Mouse (Mus musculus) limb, embryonic 15.5 days (tissue): ENCODE measurements at regions not wholly inside any gene's neighbourhood (a gene's known extent, or its start where the extent isn't known, plus 50 kb on each side); places are given as distances from the start of the nearest gene placed in this dataset.

ENCODE experiments used
- ATAC-seq: fragments of 200-750 bp; cut with Nextera tagmentation; 2 replicates; pipeline ENCODE4 v1.8.0; 2017; ENCODE audit warnings: low read depth, moderate TSS enrichment; ENCODE audit not compliant: insufficient number of reproducible peaks, low FRiP score, low TSS enrichment
- H3K27ac ChIP-seq: fragments of 300-500 bp; sonication (generic); 2 replicates; pipeline ENCODE4 v1.5.1; 2015; ENCODE audit warnings: moderate library complexity, mild to moderate bottlenecking, inconsistent platforms
- H3K27me3 ChIP-seq: fragments of 300-500 bp; sonication (generic); 2 replicates; pipeline ENCODE4 v1.6.1; 2015; ENCODE audit warnings: inconsistent platforms
- H3K36me3 ChIP-seq: fragments of 300-500 bp; sonication (generic); 2 replicates; pipeline ENCODE4 v1.6.1; 2015; ENCODE audit warnings: inconsistent platforms
- H3K4me1 ChIP-seq: fragments of 300-500 bp; sonication (generic); 2 replicates; pipeline ENCODE4 v1.6.1; 2015; ENCODE audit warnings: inconsistent platforms
- H3K4me2 ChIP-seq: fragments of 300-500 bp; sonication (generic); 2 replicates; pipeline ENCODE4 v1.6.1; 2015; ENCODE audit warnings: mild to moderate bottlenecking, inconsistent platforms
- H3K4me3 ChIP-seq: fragments of 300-500 bp; sonication (generic); 2 replicates; pipeline ENCODE4 v1.5.1; 2015; ENCODE audit warnings: mild to moderate bottlenecking, inconsistent platforms
- H3K9ac ChIP-seq: fragments of 300-500 bp; sonication (generic); 2 replicates; pipeline ENCODE4 v1.6.1; 2015; ENCODE audit warnings: inconsistent platforms
- H3K9me3 ChIP-seq: fragments of 300-500 bp; sonication (generic); 2 replicates; pipeline ENCODE4 v1.6.1; 2016; ENCODE audit warnings: inconsistent platforms
- WGBS: fragments of 180-500 bp; shearing (Covaris S2); methylation state at CpG from one replicate; pipeline ENCODE4 v1.1.7; 2015; 5-methylcytosine and 5-hydroxymethylcytosine counted together

- Histone ChIP-seq H3K9ac (no peak overlapping the region), H3K4me2 (no peak overlapping the region), H3K4me3 (no peak overlapping the region), H3K27ac (no peak overlapping the region), H3K4me1 (no peaks in the 10 kb centered on the region), H3K27me3 (no peaks in the 10 kb centered on the region), H3K9me3 (no peaks in the 10 kb centered on the region), H3K36me3 (no peaks in the 10 kb centered on the region)
- ATAC-seq: no peak
- 90% methylated on average over 6 of the region's 6 CpGs for WGBS
These were observed 176.8 kb upstream of the Ahr start for GRCm38 (mm10) chr12:35711549-35712070.

- H3K4me3 ChIP-seq: no peak overlapping the region
These were observed 175.5 kb upstream of the Ahr start for GRCm38 (mm10) chr12:35710323-35710722.

GRCm38 (mm10) chr12:35703479-35703878 lies 168.6 kb upstream of the Ahr start:
- Histone ChIP-seq H3K4me3 (no peak overlapping the region), H3K9me3 (no peaks in the 10 kb centered on the region), H3K27me3 (no peaks in the 10 kb centered on the region), H3K4me1 (no peaks in the 10 kb centered on the region), H3K9ac (no peak overlapping the region), H3K36me3 (no peaks in the 10 kb centered on the region), H3K27ac (no peak overlapping the region), H3K4me2 (no peak overlapping the region)
- WGBS: 64% methylated on average over 2 of the region's 2 CpGs
- ATAC-seq: no peak

More at GRCm38 (mm10) chr12:35710323-35710722, 175.5 kb upstream of the Ahr start:
- 54% methylated on average over 5 of the region's 5 CpGs for WGBS
- H3K36me3 ChIP-seq: no peaks in the 10 kb centered on the region
- no peak overlapping the region for H3K4me2 ChIP-seq
- no peaks in the 10 kb centered on the region for H3K9me3 ChIP-seq
- H3K27ac ChIP-seq: no peak overlapping the region
- no peaks in the 10 kb centered on the region for H3K4me1 ChIP-seq
- H3K9ac ChIP-seq: no peak overlapping the region
- ATAC-seq: no peak
- no peaks in the 10 kb centered on the region for H3K27me3 ChIP-seq

GRCm38 (mm10) chr12:35702674-35703073 lies 167.8 kb upstream of the Ahr start:
- no peaks in the 10 kb centered on the region for H3K9me3 ChIP-seq
- WGBS: 49% methylated on average over 7 of the region's 7 CpGs
- H3K4me1 ChIP-seq: no peaks in the 10 kb centered on the region
- H3K9ac ChIP-seq: no peak overlapping the region
- no peaks in the 10 kb centered on the region for H3K27me3 ChIP-seq
- no peak overlapping the region for H3K27ac ChIP-seq
- no peak overlapping the region for H3K4me2 ChIP-seq
- no peaks in the 10 kb centered on the region for H3K36me3 ChIP-seq
- ATAC-seq: no peak
- H3K4me3 ChIP-seq: no peak overlapping the region

GRCm38 (mm10) chr12:35694253-35694652 lies 159.4 kb upstream of the Ahr start:
- WGBS: 87% methylated on average over 3 of the region's 3 CpGs

GRCm38 (mm10) chr12:35690914-35691313 lies 156.1 kb upstream of the Ahr start:
- WGBS: 58% methylated on average over 3 of the region's 3 CpGs
- H3K36me3 ChIP-seq: no peaks in the 10 kb centered on the region
- no peak overlapping the region for H3K4me3 ChIP-seq
- no peaks in the 10 kb centered on the region for H3K27me3 ChIP-seq
- no peaks in the 10 kb centered on the region for H3K9me3 ChIP-seq
- H3K9ac ChIP-seq: no peak overlapping the region
- no peak overlapping the region for H3K4me2 ChIP-seq
- H3K27ac ChIP-seq: no peak overlapping the region
- H3K4me1 ChIP-seq: no peaks in the 10 kb centered on the region
- ATAC-seq: no peak

More at GRCm38 (mm10) chr12:35694253-35694652, 159.4 kb upstream of the Ahr start:
- H3K4me2 ChIP-seq: no peak overlapping the region
- H3K4me1 ChIP-seq: no peaks in the 10 kb centered on the region
- H3K4me3 ChIP-seq: no peak overlapping the region
- ATAC-seq: no peak
- no peaks in the 10 kb centered on the region for H3K9me3 ChIP-seq
- no peaks in the 10 kb centered on the region for H3K36me3 ChIP-seq
- no peak overlapping the region for H3K27ac ChIP-seq
- H3K27me3 ChIP-seq: no peaks in the 10 kb centered on the region
- no peak overlapping the region for H3K9ac ChIP-seq

- ATAC-seq: no peak
- H3K36me3 ChIP-seq: no peaks in the 10 kb centered on the region
- H3K4me1 ChIP-seq: no peaks in the 10 kb centered on the region
- no peak overlapping the region for H3K9ac ChIP-seq
- H3K4me3 ChIP-seq: no peak overlapping the region
- no peak overlapping the region for H3K4me2 ChIP-seq
- H3K27me3 ChIP-seq: no peaks in the 10 kb centered on the region
- WGBS: 75% methylated on average over 2 of the region's 2 CpGs
- H3K9me3 ChIP-seq: no peaks in the 10 kb centered on the region
- no peak overlapping the region for H3K27ac ChIP-seq
These were observed 151.4 kb upstream of the Ahr start for GRCm38 (mm10) chr12:35686231-35686630.

GRCm38 (mm10) chr12:35685189-35685588 lies 150.4 kb upstream of the Ahr start:
- Histone ChIP-seq H3K9me3 (no peaks in the 10 kb centered on the region), H3K4me2 (no peak overlapping the region), H3K4me1 (no peaks in the 10 kb centered on the region), H3K27ac (no peak overlapping the region), H3K4me3 (no peak overlapping the region), H3K36me3 (no peaks in the 10 kb centered on the region), H3K27me3 (no peaks in the 10 kb centered on the region), H3K9ac (no peak overlapping the region)
- 65% methylated on average over 3 of the region's 3 CpGs for WGBS
- ATAC-seq: no peak

- no peak for ATAC-seq
- H3K27me3 ChIP-seq: no peaks in the 10 kb centered on the region
- H3K36me3 ChIP-seq: no peaks in the 10 kb centered on the region
These were observed 147.1 kb upstream of the Ahr start for GRCm38 (mm10) chr12:35681864-35682449.

GRCm38 (mm10) chr12:35679903-35680302 lies 145.1 kb upstream of the Ahr start:
- H3K4me3 ChIP-seq: no peak overlapping the region
- H3K9ac ChIP-seq: no peak overlapping the region
- no peaks in the 10 kb centered on the region for H3K9me3 ChIP-seq
- 49% methylated on average over 4 of the region's 4 CpGs for WGBS
- H3K4me2 ChIP-seq: no peak overlapping the region
- no peaks in the 10 kb centered on the region for H3K4me1 ChIP-seq
- no peak for ATAC-seq
- no peak overlapping the region for H3K27ac ChIP-seq
- no peaks in the 10 kb centered on the region for H3K36me3 ChIP-seq
- no peaks in the 10 kb centered on the region for H3K27me3 ChIP-seq

More at GRCm38 (mm10) chr12:35681864-35682449, 147.1 kb upstream of the Ahr start:
- Histone ChIP-seq H3K4me2 (no peak overlapping the region), H3K4me1 (no peaks in the 10 kb centered on the region), H3K9me3 (no peaks in the 10 kb centered on the region), H3K27ac (no peak overlapping the region), H3K9ac (no peak overlapping the region), H3K4me3 (no peak overlapping the region)

GRCm38 (mm10) chr12:35679025-35679424 lies 144.2 kb upstream of the Ahr start:
- no peak for ATAC-seq
- no peaks in the 10 kb centered on the region for H3K36me3 ChIP-seq
- H3K9me3 ChIP-seq: no peaks in the 10 kb centered on the region
- H3K4me3 ChIP-seq: no peak overlapping the region
- H3K4me2 ChIP-seq: no peak overlapping the region
- 57% methylated on average over 2 of the region's 2 CpGs for WGBS
- no peaks in the 10 kb centered on the region for H3K27me3 ChIP-seq
- no peak overlapping the region for H3K9ac ChIP-seq
- no peaks in the 10 kb centered on the region for H3K4me1 ChIP-seq
- no peak overlapping the region for H3K27ac ChIP-seq

- Histone ChIP-seq H3K36me3 (no peaks in the 10 kb centered on the region), H3K4me1 (no peaks in the 10 kb centered on the region), H3K27ac (no peak overlapping the region), H3K9me3 (no peaks in the 10 kb centered on the region), H3K4me2 (no peak overlapping the region), H3K27me3 (no peaks in the 10 kb centered on the region), H3K9ac (no peak overlapping the region), H3K4me3 (no peak overlapping the region)
- WGBS: 55% methylated on average over 6 of the region's 6 CpGs
- no peak for ATAC-seq
These were observed 139.6 kb upstream of the Ahr start for GRCm38 (mm10) chr12:35674487-35674886.

- Histone ChIP-seq H3K36me3 (no peaks in the 10 kb centered on the region), H3K4me2 (no peak overlapping the region), H3K27me3 (no peaks in the 10 kb centered on the region), H3K9me3 (no peaks in the 10 kb centered on the region), H3K27ac (no peak overlapping the region), H3K4me1 (no peaks in the 10 kb centered on the region), H3K4me3 (no peak overlapping the region), H3K9ac (no peak overlapping the region)
- WGBS: 74% methylated on average over 4 of the region's 4 CpGs
- no peak for ATAC-seq
These were observed 136.1 kb upstream of the Ahr start for GRCm38 (mm10) chr12:35670980-35671379.
